Mouse (Mus musculus): ENCODE data around the gene Large2. TPM values are rescaled to one million over a fixed set of nuclear protein-coding genes. Genes with fewer than 3 reads are reported as not detected.

The Large2 gene
- polyA plus RNA-seq, 1 experiment from 2014 or later, result 0.55 TPM

- ChIA-PET CTCF (interaction anchor here (1.3 kb wide), 1 partner anchor 9 kb away, joined by 3 read pairs; no protein-coding TSS in a partner anchor), POLR2A (interaction anchor here (1.2 kb wide), 1 partner anchor 55 kb away, joined by 3 read pairs; no protein-coding TSS in a partner anchor)
- no peaks in the 10 kb centered on the region for H3K27me3 ChIP-seq
- DNase-seq (ENCODE audit: low read depth, low spot score), result no peak
- in situ Hi-C loops (cut with MboI; ENCODE audit: low pct_unique_long_range_greater_than_20kb), result no loop called here
- no peak for TF ChIP-seq CTCF (IDR thresholded peaks at IDR 0.05)
- ATAC-seq, result no peak
Measured at GRCm38 (mm10) chr2:92371971-92372690, 2.5 kb downstream of the Large2 start.

GRCm38 (mm10) chr2:92370821-92371805 lies 3.6 kb downstream of the Large2 start:
- POLR2A ChIA-PET, result interaction anchor here (0.7 to 1.2 kb wide), 2 partner anchors 15 to 56 kb away, joined by 3 read pairs; no protein-coding TSS in a partner anchor
- TF ChIP-seq CTCF (IDR thresholded peaks at IDR 0.05), result no peak
- ATAC-seq (peak; percentile 5), DNase-seq (ENCODE audit: low read depth, low spot score) (peak; percentile 35)
- no peaks in the 10 kb centered on the region for H3K27me3 ChIP-seq
- CTCF ChIA-PET, result no interaction called here
- in situ Hi-C loops (cut with MboI; ENCODE audit: low pct_unique_long_range_greater_than_20kb), result no loop called here

DNA sequence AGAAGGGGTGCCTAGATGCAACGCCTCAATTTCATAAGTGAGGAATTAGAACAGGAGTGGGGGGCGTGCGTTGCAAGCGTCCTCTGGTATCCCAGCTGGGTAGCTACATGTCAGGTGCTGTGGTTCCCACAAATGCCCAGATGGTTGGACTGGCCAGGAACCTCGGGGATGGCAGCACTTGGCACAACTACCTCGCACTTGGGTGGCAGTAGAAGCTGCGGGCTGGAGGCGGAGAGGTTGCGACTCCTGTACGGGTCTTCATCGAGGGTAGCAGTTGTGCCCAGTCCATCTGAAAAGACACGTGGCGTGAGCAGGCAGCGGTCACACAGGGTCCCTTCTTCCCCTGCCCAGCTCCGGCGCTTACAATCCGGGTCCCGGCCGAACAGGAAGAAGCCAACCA lies 4.3 kb downstream of the Large2 start:
- DNase-seq (ENCODE audit: low read depth, low spot score) (no peak), ATAC-seq (no peak)
- ChIA-PET CTCF (no interaction called here), POLR2A (no interaction called here)
- no peak for TF ChIP-seq CTCF (IDR thresholded peaks at IDR 0.05)
- in situ Hi-C loops (cut with MboI; ENCODE audit: low pct_unique_long_range_greater_than_20kb), result no loop called here
- H3K27me3 ChIP-seq, result no peaks in the 10 kb centered on the region

GRCm38 (mm10) chr2:92367383-92368029 lies 7.2 kb downstream of the Large2 start:
- no peak for TF ChIP-seq CTCF (IDR thresholded peaks at IDR 0.05)
- in situ Hi-C loops (cut with MboI; ENCODE audit: low pct_unique_long_range_greater_than_20kb), result no loop called here
- DNase-seq (ENCODE audit: low read depth, low spot score) (no peak), ATAC-seq (no peak)
- no peaks in the 10 kb centered on the region for H3K27me3 ChIP-seq
- ChIA-PET POLR2A (no interaction called here), CTCF (no interaction called here)

DNA sequence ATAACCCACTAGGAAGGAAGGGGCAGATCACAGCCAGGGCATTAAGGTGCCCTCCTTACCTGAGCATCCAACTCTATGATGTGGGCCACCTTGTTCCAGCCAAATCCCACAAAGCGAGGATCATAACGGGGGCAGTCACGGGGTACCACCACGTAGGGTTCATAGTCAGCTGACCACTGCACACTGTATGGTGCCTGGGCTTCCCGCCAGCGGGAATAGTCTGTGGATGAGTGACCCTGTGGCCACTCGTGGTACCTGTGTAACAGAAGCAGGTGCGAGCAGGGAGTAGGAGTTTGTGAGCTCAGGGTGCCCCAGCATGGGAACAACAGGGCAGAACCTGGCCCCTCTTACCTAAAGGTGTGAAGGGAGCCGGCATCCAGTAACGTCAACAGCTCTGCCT lies 9.1 kb downstream of the Large2 start:
- no peak for DNase-seq (ENCODE audit: low read depth, low spot score)
- POLR2A ChIA-PET, result no interaction called here
- ATAC-seq, result no peak
- in situ Hi-C loops (cut with MboI; ENCODE audit: low pct_unique_long_range_greater_than_20kb), result no loop called here
- TF ChIP-seq CTCF (IDR thresholded peaks at IDR 0.05), result no peak
- H3K27me3 ChIP-seq, result no peaks in the 10 kb centered on the region
- CTCF ChIA-PET, result interaction anchor here (0.8 kb wide), 1 partner anchor 11 kb away, joined by 3 read pairs; no protein-coding TSS in a partner anchor

DNA sequence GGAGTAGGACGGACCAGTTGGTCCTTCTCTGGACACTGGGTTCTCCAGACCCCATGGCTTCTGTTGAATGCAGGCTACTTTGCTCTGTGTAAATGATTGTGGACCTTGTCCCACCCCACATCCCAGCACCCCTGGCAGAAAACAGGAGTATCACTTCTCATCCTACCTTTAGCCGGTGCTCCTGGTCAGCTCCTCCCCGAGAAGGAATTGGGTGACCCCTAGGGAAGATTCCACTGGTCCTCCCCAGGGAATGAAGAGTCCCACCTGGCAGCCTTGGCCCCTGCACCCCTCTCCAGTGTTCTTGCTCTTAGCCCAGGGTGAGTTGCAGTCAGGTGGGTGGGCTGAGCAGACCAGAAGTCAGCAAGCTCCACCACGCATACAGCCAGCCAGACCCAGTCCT lies 10.6 kb downstream of the Large2 start:
- in situ Hi-C loops (cut with MboI; ENCODE audit: low pct_unique_long_range_greater_than_20kb), result no loop called here
- no peak for TF ChIP-seq CTCF (IDR thresholded peaks at IDR 0.05)
- no peak for ATAC-seq
- CTCF ChIA-PET, result no interaction called here
- no peaks in the 10 kb centered on the region for H3K27me3 ChIP-seq
- DNase-seq (ENCODE audit: low read depth, low spot score), result no peak
- POLR2A ChIA-PET, result interaction anchor here (0.6 kb wide), 1 partner anchor 74 kb away, joined by 4 read pairs; no protein-coding TSS in a partner anchor

GRCm38 (mm10) chr2:92362571-92363228 lies 12.0 kb downstream of the Large2 start:
- ChIA-PET POLR2A (no interaction called here), CTCF (interaction anchor here (1.1 kb wide), 1 partner anchor 10 kb away, joined by 3 read pairs; no protein-coding TSS in a partner anchor)
- in situ Hi-C loops (cut with MboI; ENCODE audit: low pct_unique_long_range_greater_than_20kb), result no loop called here
- no peak for TF ChIP-seq CTCF (IDR thresholded peaks at IDR 0.05)
- ATAC-seq (no peak), DNase-seq (ENCODE audit: low read depth, low spot score) (no peak)
- H3K27me3 ChIP-seq, result no peaks in the 10 kb centered on the region

- POLR2A ChIA-PET, result interaction anchor here (0.8 kb wide), 1 partner anchor 155 kb away, joined by 3 read pairs; no protein-coding TSS in a partner anchor
Measured at GRCm38 (mm10) chr2:92361795-92362194, 12.9 kb downstream of the Large2 start.

DNA sequence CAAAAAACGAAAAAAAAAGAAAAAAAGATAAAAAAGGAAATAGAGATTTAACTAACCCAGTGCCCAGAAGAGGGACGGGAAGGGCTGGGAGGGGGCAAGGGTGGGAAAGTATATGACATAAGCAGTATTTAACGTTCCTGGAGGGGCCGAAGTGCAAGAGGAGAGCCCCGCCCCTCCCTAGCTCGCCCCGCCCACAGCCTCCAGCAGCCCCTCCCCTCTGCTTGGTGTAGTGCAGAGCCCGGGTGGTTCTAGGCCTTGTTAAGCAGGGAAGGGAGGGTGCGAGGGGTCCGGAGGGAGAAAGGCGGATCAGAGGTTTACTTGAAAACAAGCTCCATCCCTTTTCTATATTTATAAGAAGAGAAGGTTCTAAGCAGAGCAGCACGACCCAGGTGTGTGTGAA lies 13.8 kb downstream of the Large2 start:
- ATAC-seq (no peak), DNase-seq (ENCODE audit: low read depth, low spot score) (no peak)
- CTCF ChIA-PET, result interaction anchor here (1.1 kb wide), 1 partner anchor 13 kb away, joined by 3 read pairs; the partner anchor contains the start of gene Pex16
- no peak for TF ChIP-seq CTCF (IDR thresholded peaks at IDR 0.05)
- in situ Hi-C loops (cut with MboI; ENCODE audit: low pct_unique_long_range_greater_than_20kb), result no loop called here
- POLR2A ChIA-PET, result interaction anchor here (0.8 kb wide), 1 partner anchor 154 kb away, joined by 3 read pairs; no protein-coding TSS in a partner anchor
- H3K27me3 ChIP-seq, result no peaks in the 10 kb centered on the region

More at GRCm38 (mm10) chr2:92361795-92362194, 12.9 kb downstream of the Large2 start:
- no peak for TF ChIP-seq CTCF (IDR thresholded peaks at IDR 0.05)
- DNase-seq (ENCODE audit: low read depth, low spot score) (no peak), ATAC-seq (no peak)
- in situ Hi-C loops (cut with MboI; ENCODE audit: low pct_unique_long_range_greater_than_20kb), result no loop called here
- H3K27me3 ChIP-seq, result no peaks in the 10 kb centered on the region
- CTCF ChIA-PET, result no interaction called here
